In genomic region chr11:84825261-84825807, GRCm38 (mm10) we compare ENCODE assay signal across 18 mouse cellular contexts. TPM values are rescaled to one million over a fixed set of nuclear protein-coding genes. Genes with fewer than 3 reads are reported as not detected.
A peak's percentile ranks its signal among the peaks of the same experiment; 100 is the strongest.
DNase-seq lines count a peak whose midpoint lies in the region; ATAC-seq and TF ChIP-seq lines count a peak whose summit lies in the region.
"Had no signal": no experiment of that assay in that cellular context is flagged by ENCODE, and none has a peak within 500 bp of the region (broad histone marks: within the 10 kb centered on the region; RNA-seq: fewer than 3 reads in every experiment).

No protein-coding gene starts in this region.

- H3K27me3 ChIP-seq in heart, embryonic 11.5 days (ENCODE audit: control insufficient read depth, insufficient read depth, low read length): peaks cover 5% of the 10 kb centered on the region; the same call in 1 of the 2 replicates
- H3K27me3 ChIP-seq in stomach, embryonic 15.5 days (replicated peaks): no peaks in the 10 kb centered on the region
- no peaks in the 10 kb centered on the region for H3K27me3 ChIP-seq in stomach, postnatal 0 days (ENCODE audit: control insufficient read depth, insufficient read depth, low read length)
- no peaks in the 10 kb centered on the region for H3K27me3 ChIP-seq in small intestine, adult 2 months (ENCODE audit: control insufficient read depth, insufficient read depth, low read length)
- H3K27me3 ChIP-seq: embryonic facial prominence, embryonic 13.5 days; hindbrain, embryonic 15.5 days; limb, embryonic 12.5 days; megakaryocyte, embryonic 14.5 days had no signal

- peak overlapping the region; percentile 84 for H3K4me3 ChIP-seq in heart, embryonic 11.5 days (ENCODE audit: low read depth, low read length)
- no peak overlapping the region for H3K4me3 ChIP-seq in stomach, embryonic 15.5 days (replicated peaks)
- H3K4me3 ChIP-seq in stomach, postnatal 0 days (ENCODE audit: low read depth, low read length): no peak overlapping the region
- H3K4me3 ChIP-seq in small intestine, adult 2 months (ENCODE audit: low read depth, low read length): peak overlapping the region; percentile 50
- H3K4me3 ChIP-seq: embryonic facial prominence, embryonic 13.5 days; hindbrain, embryonic 15.5 days; layer of hippocampus, adult 2 months; left cerebral cortex, adult 2 months; limb, embryonic 12.5 days had no signal

- TF ChIP-seq EP300 in stomach, postnatal 0 days (optimal IDR thresholded peaks at IDR 0.05): no peak

- WGBS in heart, embryonic 11.5 days (ENCODE audit: insufficient replicate concordance): 76% methylated on average over 10 of the region's 10 CpGs
- WGBS in stomach, embryonic 15.5 days: 76% methylated on average over 10 of the region's 10 CpGs
- WGBS in stomach, postnatal 0 days: 88% methylated on average over 10 of the region's 10 CpGs
- 75% methylated on average over 10 of the region's 10 CpGs for WGBS in small intestine, adult 2 months

- peak overlapping the region; percentile 40; the same call in 1 of the 2 replicates for H3K9ac ChIP-seq in heart, embryonic 11.5 days (ENCODE audit: low read depth, low read length)
- no peak overlapping the region for H3K9ac ChIP-seq in stomach, embryonic 15.5 days
- H3K9ac ChIP-seq in stomach, postnatal 0 days (ENCODE audit: low read length): no peak overlapping the region
- H3K9ac ChIP-seq: hindbrain, embryonic 15.5 days; limb, embryonic 12.5 days had no signal

- H3K4me1 ChIP-seq in heart, embryonic 11.5 days (ENCODE audit: control insufficient read depth, insufficient read depth, low read length): peaks cover 50% of the 10 kb centered on the region
- peaks cover 7% of the 10 kb centered on the region; the same call in 1 of the 2 replicates for H3K4me1 ChIP-seq in stomach, embryonic 15.5 days
- peaks cover 2% of the 10 kb centered on the region for H3K4me1 ChIP-seq in stomach, postnatal 0 days (replicated peaks; ENCODE audit: control insufficient read depth, insufficient read depth)
- peaks cover 23% of the 10 kb centered on the region for H3K4me1 ChIP-seq in small intestine, adult 2 months (ENCODE audit: control insufficient read depth, insufficient read depth, insufficient read length, low read length)

- TF ChIP-seq CTCF in stomach, postnatal 0 days (IDR thresholded peaks at IDR 0.05; ENCODE audit: low read depth): no peak
- no peak for TF ChIP-seq CTCF in small intestine, adult 2 months (IDR thresholded peaks at IDR 0.05; ENCODE audit: extremely low read depth, insufficient read length, insufficient replicate concordance, low read depth, low read length)

- no peak for TF ChIP-seq POLR2A in small intestine, adult 2 months (IDR thresholded peaks at IDR 0.05; ENCODE audit: low read depth, low read length)

- no peaks in the 10 kb centered on the region for H3K36me3 ChIP-seq in heart, embryonic 11.5 days (ENCODE audit: control insufficient read depth, insufficient read depth, low read length)
- H3K36me3 ChIP-seq in stomach, embryonic 15.5 days: peaks cover 8% of the 10 kb centered on the region; the same call in 1 of the 2 replicates
- H3K36me3 ChIP-seq in stomach, postnatal 0 days (ENCODE audit: control insufficient read depth, insufficient read depth, low read length): no peaks in the 10 kb centered on the region
- H3K36me3 ChIP-seq in small intestine, adult 2 months (ENCODE audit: control insufficient read depth, insufficient read depth, low read length): peaks cover 47% of the 10 kb centered on the region

- no peak for DNase-seq in heart, adult 9 months (ENCODE audit: low spot score in 2 of 2)
- no peak for DNase-seq in stomach, postnatal 0 days (ENCODE audit: low spot score)
- DNase-seq in liver: peak; percentile 49
- DNase-seq in ovary, postnatal 36 days (ENCODE audit: low spot score): no peak
- DNase-seq: right cerebral cortex, postnatal 14 days; thymus, postnatal 25 days had no signal

- H3K9me3 ChIP-seq in heart, embryonic 11.5 days (replicated peaks; ENCODE audit: control insufficient read depth, low read length): no peaks in the 10 kb centered on the region
- no peaks in the 10 kb centered on the region for H3K9me3 ChIP-seq in stomach, embryonic 15.5 days
- H3K9me3 ChIP-seq in stomach, postnatal 0 days (ENCODE audit: control insufficient read depth, low read length): no peaks in the 10 kb centered on the region
- H3K9me3 ChIP-seq: embryonic facial prominence, embryonic 13.5 days; hindbrain, embryonic 15.5 days; limb, embryonic 12.5 days; megakaryocyte, embryonic 14.5 days had no signal

- peak overlapping the region; percentile 80 for H3K4me2 ChIP-seq in heart, embryonic 11.5 days
- H3K4me2 ChIP-seq in stomach, embryonic 15.5 days: 0 out of 2 replicates have a peak overlapping the region, but pooled peaks have one; percentile 8
- no peak overlapping the region for H3K4me2 ChIP-seq in stomach, postnatal 0 days (replicated peaks; ENCODE audit: low read depth)
- H3K4me2 ChIP-seq: embryonic facial prominence, embryonic 13.5 days; hindbrain, embryonic 15.5 days; limb, embryonic 12.5 days had no signal

- no peak for ATAC-seq in heart, embryonic 11.5 days (replicated peaks; ENCODE audit: insufficient number of reproducible peaks, low FRiP score, low TSS enrichment)
- ATAC-seq in stomach, embryonic 15.5 days (ENCODE audit: insufficient read depth, low FRiP score, low read depth): no peak
- ATAC-seq in stomach, postnatal 0 days (ENCODE audit: low FRiP score, low TSS enrichment): no peak
- ATAC-seq: CD4-positive, CD25-positive, alpha-beta regulatory T cell, adult 4 months; lung, postnatal 0 days; midbrain, embryonic 16.5 days had no signal

- 0 out of 2 replicates have a peak overlapping the region, but pooled peaks have one; percentile 69 for H3K27ac ChIP-seq in heart, embryonic 11.5 days (ENCODE audit: low read depth, low read length)
- no peak overlapping the region for H3K27ac ChIP-seq in stomach, embryonic 15.5 days
- no peak overlapping the region for H3K27ac ChIP-seq in stomach, postnatal 0 days (replicated peaks)
- peak overlapping the region; percentile 85 for H3K27ac ChIP-seq in small intestine, adult 2 months (ENCODE audit: insufficient read depth, low read depth, low read length)
- H3K27ac ChIP-seq: embryonic facial prominence, embryonic 13.5 days; hindbrain, embryonic 15.5 days; limb, embryonic 12.5 days had no signal

RNA-seq across cellular contexts. Expression of gene Dhrs11, which starts 3.5 kb away (rescaled TPM):
- polyA plus RNA-seq in heart, embryonic 11.5 days (2014; fragmentation: Nextera tagmentation; extraction: Ambion mirVana): 34.3 and 43.5 TPM in 2 replicates
- polyA plus RNA-seq in stomach, embryonic 15.5 days (2015; fragmentation: Nextera tagmentation; extraction: Ambion mirVana): 32.0 and 38.2 TPM in 2 replicates
- polyA plus RNA-seq in stomach, postnatal 0 days (2015; fragmentation: Nextera tagmentation; extraction: Ambion mirVana): 10.7 and 12.3 TPM in 2 replicates
- polyA plus RNA-seq in small intestine, adult 2 months (2012; rRNA removed): 295 and 763 TPM in 2 replicates

RNA-seq across cellular contexts. Expression of gene Mrm1, which starts 6.0 kb away (rescaled TPM):
- 13.0 and 13.4 TPM in 2 replicates for polyA plus RNA-seq in heart, embryonic 11.5 days (2014; fragmentation: Nextera tagmentation; extraction: Ambion mirVana)
- 14.5 and 15.5 TPM in 2 replicates for polyA plus RNA-seq in stomach, embryonic 15.5 days (2015; fragmentation: Nextera tagmentation; extraction: Ambion mirVana)
- 9.0 and 10.3 TPM in 2 replicates for polyA plus RNA-seq in stomach, postnatal 0 days (2015; fragmentation: Nextera tagmentation; extraction: Ambion mirVana)
- polyA plus RNA-seq in small intestine, adult 2 months (2012; rRNA removed): 6.3 and 13.7 TPM in 2 replicates

RNA-seq across cellular contexts. Expression of gene Ggnbp2, which starts 45.3 kb away (rescaled TPM):
- polyA plus RNA-seq in heart, embryonic 11.5 days (2014; fragmentation: Nextera tagmentation; extraction: Ambion mirVana): 52.4 and 54.8 TPM in 2 replicates
- polyA plus RNA-seq in stomach, embryonic 15.5 days (2015; fragmentation: Nextera tagmentation; extraction: Ambion mirVana): 69.8 and 76.7 TPM in 2 replicates
- 40.6 and 44.5 TPM in 2 replicates for polyA plus RNA-seq in stomach, postnatal 0 days (2015; fragmentation: Nextera tagmentation; extraction: Ambion mirVana)
- polyA plus RNA-seq in small intestine, adult 2 months (2012; rRNA removed): 12.0 and 29.2 TPM in 2 replicates

RNA-seq across cellular contexts. Expression of gene Myo19, which starts 54.6 kb away (rescaled TPM):
- polyA plus RNA-seq in heart, embryonic 11.5 days (2014; fragmentation: Nextera tagmentation; extraction: Ambion mirVana): 7.2 and 7.7 TPM in 2 replicates
- polyA plus RNA-seq in stomach, embryonic 15.5 days (2015; fragmentation: Nextera tagmentation; extraction: Ambion mirVana): 6.8 and 7.8 TPM in 2 replicates
- 5.7 and 7.3 TPM in 2 replicates for polyA plus RNA-seq in stomach, postnatal 0 days (2015; fragmentation: Nextera tagmentation; extraction: Ambion mirVana)
- polyA plus RNA-seq in small intestine, adult 2 months (2012; rRNA removed): 8.7 and 13.0 TPM in 2 replicates

RNA-seq across cellular contexts. Expression of gene Pigw, which starts 54.8 kb away (rescaled TPM):
- polyA plus RNA-seq in heart, embryonic 11.5 days (2014; fragmentation: Nextera tagmentation; extraction: Ambion mirVana): 2.0 and 4.0 TPM in 2 replicates
- polyA plus RNA-seq in stomach, embryonic 15.5 days (2015; fragmentation: Nextera tagmentation; extraction: Ambion mirVana): 2.9 and 3.5 TPM in 2 replicates
- 1.8 and 2.4 TPM in 2 replicates for polyA plus RNA-seq in stomach, postnatal 0 days (2015; fragmentation: Nextera tagmentation; extraction: Ambion mirVana)
- polyA plus RNA-seq in small intestine, adult 2 months (2012; rRNA removed): 0.39 and 0.98 TPM in 2 replicates

Comparison
In these comparisons a context has a peak if more than half of its experiments do, and no peak if none do; other contexts are left out.
1. H3K27ac ChIP-seq: peak in heart, embryonic 11.5 days (single experiment) and small intestine, adult 2 months (single experiment); none in stomach, embryonic 15.5 days (single experiment) and stomach, postnatal 0 days (single experiment).
2. H3K4me3 ChIP-seq: peak in heart, embryonic 11.5 days (single experiment) and small intestine, adult 2 months (single experiment); none in stomach, embryonic 15.5 days (single experiment) and stomach, postnatal 0 days (single experiment).